Mouse (Mus musculus) neural tube, embryonic 15.5 days (tissue): ENCODE results near the gene Lingo3. TPM values are rescaled to one million over a fixed set of nuclear protein-coding genes. Genes with fewer than 3 reads are reported as not detected.
A peak's percentile ranks its signal among the peaks of the same experiment; 100 is the strongest.

Source experiments
- ATAC-seq: fragments of 200-750 bp; cut with Nextera tagmentation; 2 replicates; pipeline ENCODE4 v1.8.0; 2017; ENCODE audit warnings: mild to moderate bottlenecking, moderate TSS enrichment, moderate library complexity; ENCODE audit not compliant: low FRiP score
- H3K27ac ChIP-seq: fragments of 300-500 bp; sonication (generic); replicated peaks from 2 replicates; pipeline ENCODE4 v1.5.1; 2015; ENCODE audit warnings: mild to moderate bottlenecking, inconsistent platforms
- H3K27me3 ChIP-seq: fragments of 300-500 bp; sonication (generic); replicated peaks from 2 replicates; pipeline ENCODE4 v1.6.1; 2015; ENCODE audit warnings: inconsistent platforms
- H3K36me3 ChIP-seq: fragments of 300-500 bp; sonication (generic); 2 replicates; pipeline ENCODE4 v1.6.1; 2015; ENCODE audit warnings: inconsistent platforms
- H3K4me1 ChIP-seq: fragments of 300-500 bp; sonication (generic); 2 replicates; pipeline ENCODE4 v1.6.1; 2015; ENCODE audit warnings: inconsistent platforms
- H3K4me2 ChIP-seq: fragments of 300-500 bp; sonication (generic); 2 replicates; pipeline ENCODE4 v1.6.1; 2015; ENCODE audit warnings: inconsistent platforms, mild to moderate bottlenecking, moderate library complexity
- H3K4me3 ChIP-seq: fragments of 300-500 bp; sonication (generic); replicated peaks from 2 replicates; pipeline ENCODE4 v1.5.1; 2015; ENCODE audit warnings: mild to moderate bottlenecking, inconsistent platforms
- H3K9ac ChIP-seq: fragments of 300-500 bp; sonication (generic); replicated peaks from 2 replicates; pipeline ENCODE4 v1.6.1; 2015; ENCODE audit warnings: mild to moderate bottlenecking, inconsistent platforms
- H3K9me3 ChIP-seq: fragments of 300-500 bp; sonication (generic); replicated peaks from 2 replicates; pipeline ENCODE4 v1.6.1; 2016; ENCODE audit warnings: inconsistent platforms
- WGBS: fragments of 180-500 bp; shearing (Covaris S2); methylation state at CpG from one replicate; pipeline ENCODE4 v1.1.7; 2015; ENCODE audit warnings: mixed read lengths; 5-methylcytosine and 5-hydroxymethylcytosine counted together
- polyA plus RNA-seq: library from polyadenylated mRNA; unstranded; fragments of >200 nt; fragmentation: Nextera tagmentation; extraction: Ambion mirVana; gene quantifications from 2 replicates; pipeline ENCODE4 v1.2.1, GENCODE M21; 2015

Gene Lingo3
- polyA plus RNA-seq, 1 experiment from 2014 or later: 18.6 TPM

DNA sequence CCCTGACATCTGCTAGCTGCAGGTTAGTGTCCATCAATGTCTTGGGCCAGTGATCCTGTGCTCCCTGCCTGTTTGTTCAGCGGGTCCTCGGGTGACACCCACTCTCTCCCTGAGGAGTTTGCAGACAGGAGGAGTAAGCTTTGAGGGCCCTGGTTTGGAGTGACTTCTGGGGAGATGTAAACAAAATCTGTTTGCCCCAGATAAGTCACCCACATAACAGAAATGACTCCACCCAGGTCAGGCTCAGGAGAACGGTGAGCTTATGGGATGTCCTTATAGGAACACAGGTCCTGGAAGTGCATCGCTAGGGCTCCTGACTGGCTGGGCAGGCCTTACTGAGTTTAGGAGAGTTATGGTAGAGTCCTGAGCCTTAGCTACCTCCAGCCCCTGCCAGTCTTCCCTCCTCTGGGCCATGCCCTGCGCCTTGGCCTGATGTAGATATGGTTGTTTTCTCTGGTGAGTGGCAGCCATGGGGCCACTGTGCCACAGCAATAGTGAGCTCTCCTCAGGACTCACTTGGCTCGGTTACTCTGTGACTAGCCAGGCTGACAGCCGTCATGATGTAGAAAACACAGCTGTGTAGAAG, 14.6 kb upstream of the Lingo3 start:
- Histone ChIP-seq H3K4me3 (no peak overlapping the region), H3K4me2 (peak overlapping the region; percentile 96; the same call in 1 of the 2 replicates), H3K27ac (0 out of 2 replicates have a peak overlapping the region, but pooled peaks have one; percentile 18), H3K4me1 (peaks cover 45% of the 10 kb centered on the region), H3K27me3 (no peaks in the 10 kb centered on the region), H3K36me3 (peaks cover 21% of the 10 kb centered on the region), H3K9ac (no peak overlapping the region), H3K9me3 (no peaks in the 10 kb centered on the region)
- WGBS: 89% methylated on average over 7 of the region's 7 CpGs
- ATAC-seq: no peak

DNA sequence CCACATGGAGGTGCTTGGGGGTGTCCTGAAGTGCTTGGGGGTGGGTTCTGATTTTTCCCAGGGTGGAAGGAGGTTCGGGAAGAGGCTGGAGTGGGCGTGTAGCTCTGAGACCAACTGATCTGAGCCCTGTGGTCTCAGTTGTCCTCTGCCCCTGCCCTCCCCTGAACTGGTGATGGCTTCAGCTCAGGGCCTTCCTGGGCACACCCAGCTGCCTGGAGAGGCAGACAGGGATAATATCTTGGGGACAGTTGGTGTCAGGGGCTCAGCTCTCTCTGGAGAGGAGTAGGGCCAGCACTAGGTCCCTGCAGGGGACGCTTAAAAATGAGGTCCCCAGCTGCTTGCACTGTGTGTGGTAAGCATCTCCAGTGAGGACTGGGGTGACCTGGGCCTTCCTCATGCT, 14.0 kb upstream of the Lingo3 start:
- peak overlapping the region; percentile 96; the same call in 1 of the 2 replicates for H3K4me2 ChIP-seq
- no peak for ATAC-seq
- peak overlapping the region; percentile 61 for H3K27ac ChIP-seq
- H3K36me3 ChIP-seq: peaks cover 20% of the 10 kb centered on the region
- H3K9ac ChIP-seq: no peak overlapping the region
- 65% methylated on average over 3 of the region's 3 CpGs for WGBS
- H3K4me3 ChIP-seq: no peak overlapping the region
- no peaks in the 10 kb centered on the region for H3K27me3 ChIP-seq
- no peaks in the 10 kb centered on the region for H3K9me3 ChIP-seq
- H3K4me1 ChIP-seq: peaks cover 49% of the 10 kb centered on the region

DNA sequence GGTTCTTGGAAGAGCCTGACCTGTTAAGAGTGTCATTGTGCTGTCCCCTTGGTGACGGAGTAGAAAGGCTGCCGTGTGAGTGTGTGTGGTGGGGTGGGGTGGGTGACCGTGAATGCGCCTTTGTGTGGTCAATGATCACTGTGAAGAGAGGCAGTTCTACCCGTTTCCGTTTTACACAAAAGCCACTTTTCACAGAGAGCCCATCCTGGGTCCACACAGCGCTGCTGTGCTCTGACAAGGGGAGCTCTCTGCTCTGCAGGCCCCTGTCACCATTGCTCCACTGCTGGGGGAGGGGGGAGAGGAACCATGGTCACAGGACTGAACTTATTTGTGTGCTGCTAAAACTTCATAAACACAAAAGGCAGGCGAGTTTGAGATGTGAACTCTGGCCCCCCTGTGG, 13.5 kb upstream of the Lingo3 start:
- Histone ChIP-seq H3K4me2 (peak overlapping the region; percentile 96), H3K4me3 (no peak overlapping the region), H3K9me3 (no peaks in the 10 kb centered on the region), H3K27me3 (no peaks in the 10 kb centered on the region), H3K36me3 (peaks cover 17% of the 10 kb centered on the region), H3K27ac (peak overlapping the region; percentile 61), H3K4me1 (peaks cover 49% of the 10 kb centered on the region), H3K9ac (0 out of 2 replicates have a peak overlapping the region, but pooled peaks have one; percentile 87)
- WGBS: 31% methylated on average over 8 of the region's 8 CpGs
- ATAC-seq: no peak

DNA sequence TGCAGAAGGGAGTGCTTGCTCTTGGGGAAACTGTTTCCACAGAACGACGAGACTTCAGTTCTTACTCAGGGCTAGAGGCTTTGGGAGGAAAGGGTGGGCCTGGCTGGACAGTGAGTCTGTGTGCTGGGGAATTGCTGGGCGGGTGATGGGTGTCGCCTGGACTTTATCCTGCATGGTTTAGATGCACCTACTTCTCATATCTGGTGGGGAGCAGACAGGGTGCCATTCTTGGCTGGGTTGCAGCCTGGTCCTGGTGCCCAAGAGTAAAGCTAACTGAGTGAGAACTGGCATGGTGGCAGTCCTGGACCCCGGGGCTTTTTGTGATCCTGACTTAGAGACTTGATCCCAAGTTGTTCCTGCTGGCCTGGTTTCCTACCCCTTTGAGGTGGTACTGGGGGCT, 13.1 kb upstream of the Lingo3 start:
- Histone ChIP-seq H3K9ac (0 out of 2 replicates have a peak overlapping the region, but pooled peaks have one; percentile 87), H3K27me3 (no peaks in the 10 kb centered on the region), H3K4me1 (peaks cover 49% of the 10 kb centered on the region), H3K4me2 (peak overlapping the region; percentile 96), H3K9me3 (no peaks in the 10 kb centered on the region), H3K4me3 (no peak overlapping the region), H3K27ac (peak overlapping the region; percentile 33; the same call in 1 of the 2 replicates), H3K36me3 (peaks cover 17% of the 10 kb centered on the region)
- ATAC-seq: no peak
- WGBS: 81% methylated on average over 5 of the region's 5 CpGs

DNA sequence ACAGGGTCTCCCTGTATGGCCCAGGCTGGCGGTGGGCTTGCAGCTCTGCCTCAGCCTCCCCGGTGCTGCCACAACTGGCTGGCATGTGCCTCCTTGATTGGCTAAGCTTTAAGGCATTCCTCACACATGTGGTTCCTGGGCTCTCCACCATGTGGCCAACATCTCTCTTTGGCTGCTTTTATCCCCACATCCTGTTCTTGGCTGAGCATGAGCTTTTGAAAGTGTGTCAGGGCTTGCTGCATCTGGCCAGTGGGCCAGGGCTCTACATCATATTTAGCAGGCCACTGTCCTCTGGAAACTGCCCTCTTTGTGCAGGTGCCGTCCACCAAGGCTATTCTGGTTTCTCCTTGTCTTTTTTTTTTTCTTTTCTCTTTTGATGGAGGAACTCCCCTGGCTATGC, 12.4 kb upstream of the Lingo3 start:
- WGBS: 57% methylated on average over 3 of the region's 3 CpGs
- Histone ChIP-seq H3K27ac (no peak overlapping the region), H3K9ac (peak overlapping the region; percentile 87; the same call in 1 of the 2 replicates)

DNA sequence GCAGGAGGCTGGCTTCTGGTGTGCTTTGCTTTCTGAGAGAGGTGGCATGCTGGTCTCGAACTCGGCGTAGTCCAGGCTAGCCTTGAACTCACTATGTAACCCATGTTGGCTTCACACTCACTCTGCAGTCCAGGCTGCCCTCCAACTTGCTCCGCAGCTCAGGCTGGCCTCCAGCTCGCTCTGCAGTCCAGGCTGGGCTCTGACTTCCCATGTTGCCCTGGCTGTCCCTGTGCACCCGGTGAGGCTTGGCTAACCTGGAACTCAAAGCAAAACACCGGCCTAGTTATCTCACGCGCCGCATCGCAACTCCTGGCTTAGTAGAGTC, 11.9 kb upstream of the Lingo3 start:
- Histone ChIP-seq H3K4me2 (peak overlapping the region; percentile 96), H3K27me3 (no peaks in the 10 kb centered on the region), H3K9ac (peak overlapping the region; percentile 87), H3K9me3 (no peaks in the 10 kb centered on the region), H3K27ac (no peak overlapping the region), H3K4me1 (peaks cover 49% of the 10 kb centered on the region), H3K4me3 (peak overlapping the region; percentile 82), H3K36me3 (peaks cover 22% of the 10 kb centered on the region)
- 22% methylated on average over 11 of the region's 11 CpGs for WGBS
- no peak for ATAC-seq

More for the DNA sequence above, 12.4 kb upstream of the Lingo3 start:
- H3K36me3 ChIP-seq: peaks cover 17% of the 10 kb centered on the region
- peak overlapping the region; percentile 82 for H3K4me3 ChIP-seq
- no peak for ATAC-seq
- peaks cover 49% of the 10 kb centered on the region for H3K4me1 ChIP-seq
- peak overlapping the region; percentile 96 for H3K4me2 ChIP-seq
- no peaks in the 10 kb centered on the region for H3K9me3 ChIP-seq
- no peaks in the 10 kb centered on the region for H3K27me3 ChIP-seq

DNA sequence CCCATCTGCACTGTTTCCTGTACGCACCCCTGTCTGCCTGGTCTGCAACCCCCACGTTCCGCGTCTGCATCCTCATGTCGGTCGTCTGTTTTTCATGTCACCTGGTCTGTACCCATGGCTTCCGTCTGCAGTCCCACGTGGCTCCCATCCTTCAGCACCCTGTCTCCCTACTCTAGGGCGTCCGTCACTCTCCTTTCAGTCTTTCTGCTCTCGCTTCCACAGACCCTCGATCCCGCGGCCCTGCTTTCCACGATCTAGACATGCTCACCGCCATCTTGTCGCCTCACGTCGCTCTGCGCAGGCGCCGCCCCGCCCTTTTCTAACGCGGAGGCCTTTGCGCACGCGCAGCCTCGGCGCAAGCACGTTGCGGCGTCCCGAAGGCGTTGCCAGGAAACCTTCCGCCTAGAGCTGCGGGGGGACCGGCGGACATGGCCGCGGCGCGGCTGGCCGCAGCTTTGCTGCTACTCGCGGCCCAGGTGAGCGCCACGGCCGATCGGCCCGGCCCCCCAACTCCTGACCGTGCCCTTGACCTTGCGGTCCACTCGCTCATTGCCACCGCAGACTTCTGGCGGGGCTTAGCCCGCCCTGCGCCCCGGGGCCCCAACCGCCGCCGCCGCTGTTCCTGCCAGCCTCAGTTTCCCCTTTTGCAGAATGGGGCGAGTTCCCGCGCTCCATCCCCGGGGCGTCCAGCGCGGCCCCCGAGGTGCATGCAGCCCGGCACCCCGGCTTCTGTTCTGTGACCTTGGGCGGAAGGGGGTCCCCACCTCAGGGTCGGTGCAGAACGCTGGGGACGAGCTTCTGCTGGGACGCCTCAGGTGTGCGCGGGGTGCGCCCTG, 11.3 kb upstream of the Lingo3 start, which contains the start of the genes Lsm7 and Sppl2b:
Gene Lsm7 (minus strand): TSS at position 297 of the 836 bp plus-strand sequence.
Gene Sppl2b (plus strand): TSS at position 363 of the 836 bp plus-strand sequence.
- Histone ChIP-seq H3K4me2 (peak within 1 kb of the TSS; percentile 96), H3K27ac (peak within 1 kb of the TSS; percentile 84), H3K4me3 (peak within 1 kb of the TSS; percentile 82), H3K27me3 (no peaks in the 10 kb centered on the region), H3K9ac (peak within 1 kb of the TSS; percentile 87), H3K9me3 (no peaks in the 10 kb centered on the region), H3K36me3 (peaks cover 22% of the 10 kb centered on the region), H3K4me1 (peaks cover 49% of the 10 kb centered on the region)
- ATAC-seq: peak; percentile 88
- under 1% methylated on average over 77 of the region's 81 CpGs for WGBS

DNA sequence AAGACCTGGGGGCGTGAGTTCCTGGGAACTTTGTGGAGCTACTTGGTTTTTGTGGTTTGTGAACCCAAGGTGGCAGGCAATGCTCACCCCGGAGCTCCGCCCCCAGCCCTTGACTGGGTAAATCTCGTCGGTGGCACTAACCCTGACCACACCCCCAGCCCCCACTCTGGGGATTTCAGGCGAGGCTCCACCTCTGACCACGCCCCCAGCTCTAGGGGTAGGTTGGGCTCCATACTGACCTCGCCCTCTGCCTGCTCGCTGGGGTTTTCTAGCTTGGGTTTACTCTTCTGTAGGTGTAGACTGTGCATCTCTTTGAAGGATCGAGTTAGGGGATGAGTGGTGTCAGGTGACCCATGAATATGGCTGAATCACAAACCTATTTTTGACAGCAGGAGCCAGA, 4.7 kb upstream of the Lingo3 start:
- peaks cover 22% of the 10 kb centered on the region for H3K36me3 ChIP-seq
- H3K4me1 ChIP-seq: peaks cover 15% of the 10 kb centered on the region
- no peak overlapping the region for H3K9ac ChIP-seq
- peaks cover 22% of the 10 kb centered on the region for H3K27me3 ChIP-seq
- no peak overlapping the region for H3K27ac ChIP-seq
- no peak for ATAC-seq
- no peak overlapping the region for H3K4me3 ChIP-seq
- 12% methylated on average over 10 of the region's 10 CpGs for WGBS
- no peak overlapping the region for H3K4me2 ChIP-seq
- no peaks in the 10 kb centered on the region for H3K9me3 ChIP-seq

DNA sequence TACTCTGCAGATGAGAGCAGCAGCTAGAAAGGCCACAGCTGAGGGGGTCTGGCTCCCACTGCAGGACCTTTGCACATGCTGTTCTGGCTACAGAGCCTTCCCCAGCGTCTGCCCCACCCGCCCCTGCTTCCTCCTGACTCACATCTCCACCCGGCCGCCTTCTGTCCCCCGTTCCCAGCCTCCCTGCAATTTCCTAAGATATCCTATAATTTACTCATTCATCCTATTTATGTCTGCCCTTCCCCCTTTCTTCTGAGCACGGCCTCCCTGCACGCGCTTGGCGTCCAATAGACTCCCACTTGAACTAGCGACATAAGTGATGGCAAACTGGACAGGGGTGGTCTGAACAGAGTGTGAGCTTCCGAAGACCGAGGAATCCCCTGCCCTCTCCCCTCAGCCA, 1.9 kb upstream of the Lingo3 start:
- Histone ChIP-seq H3K9ac (no peak overlapping the region), H3K4me3 (no peak overlapping the region)
- 75% methylated on average over 12 of the region's 12 CpGs for WGBS

DNA sequence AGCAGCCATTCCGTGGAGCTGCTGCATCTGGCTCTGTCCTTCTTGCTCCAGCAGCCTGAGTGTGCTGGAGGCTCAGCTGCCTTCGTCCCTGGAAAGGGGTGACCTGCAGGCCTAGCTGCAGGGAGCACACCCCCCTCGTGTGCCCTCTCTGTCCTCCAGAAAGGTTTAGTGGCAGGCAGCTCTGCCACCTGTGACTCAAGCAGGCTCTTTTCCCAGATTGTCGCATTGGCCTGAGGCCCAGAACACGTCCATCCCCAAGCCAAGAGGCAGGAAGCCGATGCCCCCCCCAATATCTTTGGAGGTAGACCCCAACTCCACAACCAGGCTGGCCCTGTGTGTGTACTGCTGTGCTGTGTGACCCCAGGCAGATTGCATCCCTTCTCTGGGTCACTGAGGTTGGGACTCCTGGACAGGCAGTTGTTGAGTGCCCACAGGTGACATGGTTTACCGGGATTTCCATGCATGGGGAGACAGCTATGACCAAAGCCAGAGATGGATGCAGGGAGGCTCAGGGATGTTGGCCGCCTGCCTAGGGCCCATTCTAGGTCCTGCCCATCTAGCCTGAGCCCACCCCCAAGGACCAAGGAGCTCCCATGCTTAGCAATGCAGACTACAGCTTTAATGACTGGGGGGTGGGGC, 1.3 kb upstream of the Lingo3 start:
- Histone ChIP-seq H3K4me1 (peaks cover 28% of the 10 kb centered on the region), H3K4me3 (no peak overlapping the region), H3K4me2 (no peak overlapping the region), H3K9ac (no peak overlapping the region), H3K9me3 (no peaks in the 10 kb centered on the region), H3K27me3 (peaks cover 39% of the 10 kb centered on the region), H3K36me3 (no peaks in the 10 kb centered on the region), H3K27ac (no peak overlapping the region)
- no peak for ATAC-seq
- WGBS: 64% methylated on average over 8 of the region's 8 CpGs

More for the DNA sequence above, 1.9 kb upstream of the Lingo3 start:
- H3K9me3 ChIP-seq: no peaks in the 10 kb centered on the region
- H3K27me3 ChIP-seq: peaks cover 39% of the 10 kb centered on the region
- no peaks in the 10 kb centered on the region for H3K36me3 ChIP-seq
- no peak overlapping the region for H3K27ac ChIP-seq
- no peak for ATAC-seq
- H3K4me2 ChIP-seq: no peak overlapping the region
- H3K4me1 ChIP-seq: peaks cover 28% of the 10 kb centered on the region

DNA sequence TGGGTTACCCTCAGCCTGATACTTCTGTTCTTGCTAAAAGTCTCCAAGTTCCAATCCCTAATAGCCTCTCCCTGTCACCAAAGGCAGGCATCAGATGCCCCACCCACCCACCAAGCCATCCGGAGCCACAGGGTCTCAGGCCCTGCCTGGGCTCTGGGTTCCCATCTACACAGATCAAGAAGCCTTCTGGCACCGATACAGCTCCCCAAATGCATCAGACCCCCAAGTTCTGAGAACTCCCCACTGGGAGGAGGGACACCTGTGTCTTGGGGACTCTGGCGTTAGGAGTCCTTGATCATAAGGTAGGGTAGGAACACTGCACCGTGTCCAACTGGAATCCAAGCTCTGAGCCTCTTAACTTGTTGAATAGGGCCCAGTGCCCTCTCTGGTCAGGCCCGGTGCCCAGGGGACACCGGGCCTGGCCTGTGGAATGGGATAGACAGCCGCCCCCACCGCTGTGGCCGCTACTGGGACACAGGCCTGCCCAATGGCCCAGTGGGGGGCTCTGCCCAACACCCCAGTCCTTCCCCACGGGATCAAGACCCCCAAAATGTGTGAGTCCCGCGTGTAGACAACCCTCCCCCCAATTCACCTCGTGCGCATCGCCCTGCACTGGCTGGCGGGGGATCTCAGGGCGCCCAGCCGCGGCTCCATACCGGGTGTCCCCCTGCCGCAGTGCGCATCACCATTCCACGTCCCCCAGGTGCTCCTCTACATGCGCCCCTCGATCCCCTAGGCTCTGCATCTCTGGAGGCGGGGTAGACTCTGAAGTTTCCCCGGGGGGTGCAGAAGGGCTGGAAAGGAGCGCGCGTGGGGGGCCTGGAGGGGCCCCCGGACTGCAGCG, 530 bp downstream of the Lingo3 start:
- no peak overlapping the region for H3K27ac ChIP-seq
- H3K4me2 ChIP-seq: peak overlapping the region; percentile 77
- peaks cover 39% of the 10 kb centered on the region for H3K27me3 ChIP-seq
- H3K9me3 ChIP-seq: no peaks in the 10 kb centered on the region
- peak; percentile 40 for ATAC-seq
- H3K4me1 ChIP-seq: peaks cover 28% of the 10 kb centered on the region
- peak overlapping the region; percentile 59 for H3K4me3 ChIP-seq
- WGBS: 8% methylated on average over 32 of the region's 32 CpGs
- no peaks in the 10 kb centered on the region for H3K36me3 ChIP-seq
- peak overlapping the region; percentile 64 for H3K9ac ChIP-seq
